Mouse (Mus musculus) lung, adult 2 months (tissue): ENCODE data around the gene Xdh.

Source experiments
- CTCF ChIP-seq: fragments of 200-500 bp; IDR thresholded peaks from 2 replicates; pipeline ENCODE4 v1.5.1; 2011; ENCODE audit warnings: mild to moderate bottlenecking, low read length, control low read depth; ENCODE audit not compliant: insufficient read depth
- POLR2A ChIP-seq: fragments of 200-500 bp; IDR thresholded peaks from 2 replicates; pipeline ENCODE4 v1.6.1; 2011; ENCODE audit warnings: low read depth, mild to moderate bottlenecking, control low read depth, low read length, borderline replicate concordance; ENCODE audit errors: extremely low read depth

GRCm38 (mm10) chr17:73880286-73880685, 69.7 kb downstream of the Xdh start:
- TF ChIP-seq CTCF (no peak), POLR2A (no peak)
